Mouse (Mus musculus): ENCODE results near the gene Cfap52.

- TF ChIP-seq CTCF (IDR thresholded peaks at IDR 0.05; ENCODE audit: low read depth, low read length), result no peak
- TF ChIP-seq GATA1 (IDR thresholded peaks at IDR 0.05; ENCODE audit: borderline replicate concordance, low read length), result no peak
- TF ChIP-seq TAL1 (conservative IDR thresholded peaks at IDR 0.05; ENCODE audit: low read depth, low read length), result no peak
- no peak for TF ChIP-seq POLR2AphosphoS5 (IDR thresholded peaks at IDR 0.05; ENCODE audit: insufficient replicate concordance, low read depth, low read length)
- TF ChIP-seq GATA2 (IDR thresholded peaks at IDR 0.05; ENCODE audit: borderline replicate concordance, low read depth, low read length), result no peak
These were observed 42.2 kb upstream of the Cfap52 start for GRCm38 (mm10) chr11:68007645-68008044.
